Mouse (Mus musculus) lung, adult 2 months (tissue): ENCODE measurements around the gene Slc12a3.

Experiments used
- CTCF ChIP-seq: fragments of 200-500 bp; IDR thresholded peaks from 2 replicates; pipeline ENCODE4 v1.5.1; 2011; ENCODE audit warnings: mild to moderate bottlenecking, low read length, control low read depth; ENCODE audit not compliant: insufficient read depth
- POLR2A ChIP-seq: fragments of 200-500 bp; IDR thresholded peaks from 2 replicates; pipeline ENCODE4 v1.6.1; 2011; ENCODE audit warnings: low read depth, mild to moderate bottlenecking, control low read depth, low read length, borderline replicate concordance; ENCODE audit errors: extremely low read depth

DNA sequence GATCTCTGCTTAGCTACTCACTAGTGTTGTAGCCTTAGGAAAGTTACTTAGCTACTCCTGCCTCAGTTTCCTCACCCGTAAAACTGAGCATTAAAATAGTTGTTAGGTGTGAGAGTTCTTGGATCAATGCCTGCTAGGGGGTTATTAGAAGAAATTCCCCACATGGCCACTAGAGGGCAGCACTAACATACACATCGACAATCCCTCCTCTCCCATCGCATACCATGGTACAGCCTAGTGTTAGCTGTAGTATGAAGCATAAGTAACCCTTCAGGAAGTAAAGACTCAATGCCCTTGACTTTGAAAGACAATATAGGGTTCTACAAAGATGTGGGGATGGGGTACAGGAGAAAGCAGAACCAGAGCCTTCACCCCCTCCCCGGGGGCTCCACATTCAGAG, 1.7 kb downstream of the Slc12a3 start:
- TF ChIP-seq CTCF (peak; percentile 67), POLR2A (no peak)
